Mouse (Mus musculus) brain, adult 2 months (tissue): ENCODE results near the gene Rtn4rl1.
A peak's percentile ranks its signal among the peaks of the same experiment; 100 is the strongest.
"Not testable (repeated sequence)": the region's sequence is repeated elsewhere in the genome, so short reads cannot be mapped to it uniquely, and the experiment has no call there.

Experiments
- DNase-seq: peaks from one replicate; pipeline ENCODE4 v3.0.0; 2011; ENCODE audit warnings: low read depth, low spot score

The Rtn4rl1 gene

GRCm38 (mm10) chr11:75294862-75295261 is 101.3 kb downstream of the Rtn4rl1 start:
- DNase-seq = peak; percentile 61

DNA sequence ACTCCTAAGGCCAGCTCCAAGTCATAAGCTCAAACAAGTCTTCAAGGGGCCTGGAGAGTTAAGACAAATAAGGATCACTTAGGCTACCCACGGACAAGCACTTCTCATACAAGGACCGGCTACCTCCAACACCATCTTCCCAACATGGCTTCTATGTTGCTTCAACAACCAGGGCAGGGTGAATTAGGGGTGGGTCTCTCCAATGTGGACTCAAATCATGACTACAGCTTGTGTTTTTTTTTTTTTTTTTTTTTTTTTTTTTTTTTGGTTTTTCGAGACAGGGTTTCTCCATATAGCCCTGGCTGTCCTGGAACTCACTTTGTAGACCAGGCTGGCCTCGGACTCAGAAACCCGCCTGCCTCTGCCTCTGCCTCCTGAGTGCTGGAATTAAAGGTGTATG is 102.0 kb downstream of the Rtn4rl1 start:
- not testable (repeated sequence) for DNase-seq

- peak; percentile 82 for DNase-seq
These were observed 102.9 kb downstream of the Rtn4rl1 start for GRCm38 (mm10) chr11:75296406-75297005.

DNA sequence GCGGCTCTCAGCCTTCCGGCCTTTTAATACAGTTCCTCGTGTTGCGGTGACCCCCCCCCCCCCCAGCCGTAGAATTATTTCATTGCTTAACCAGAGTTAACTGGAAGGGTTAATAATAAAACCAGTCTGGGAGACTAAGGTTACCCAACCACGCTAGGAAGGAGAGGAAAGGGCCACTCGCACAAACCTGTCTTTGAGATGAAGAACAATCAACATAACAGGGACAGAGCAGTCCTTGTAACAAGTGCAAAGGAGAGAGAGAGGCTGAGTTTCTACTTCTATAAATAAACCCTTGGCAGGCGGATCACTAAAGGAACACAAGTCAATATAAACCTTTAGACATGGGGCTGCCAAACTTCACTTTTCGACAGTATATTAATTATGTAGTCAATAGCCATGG is 104.0 kb downstream of the Rtn4rl1 start:
- DNase-seq = no peak

- no peak for DNase-seq
These were observed 104.9 kb downstream of the Rtn4rl1 start for GRCm38 (mm10) chr11:75298491-75298890.

GRCm38 (mm10) chr11:75299786-75300185 is 106.2 kb downstream of the Rtn4rl1 start:
- DNase-seq = no peak

- DNase-seq = no peak
These were observed 107.4 kb downstream of the Rtn4rl1 start for GRCm38 (mm10) chr11:75300954-75301353.

DNA sequence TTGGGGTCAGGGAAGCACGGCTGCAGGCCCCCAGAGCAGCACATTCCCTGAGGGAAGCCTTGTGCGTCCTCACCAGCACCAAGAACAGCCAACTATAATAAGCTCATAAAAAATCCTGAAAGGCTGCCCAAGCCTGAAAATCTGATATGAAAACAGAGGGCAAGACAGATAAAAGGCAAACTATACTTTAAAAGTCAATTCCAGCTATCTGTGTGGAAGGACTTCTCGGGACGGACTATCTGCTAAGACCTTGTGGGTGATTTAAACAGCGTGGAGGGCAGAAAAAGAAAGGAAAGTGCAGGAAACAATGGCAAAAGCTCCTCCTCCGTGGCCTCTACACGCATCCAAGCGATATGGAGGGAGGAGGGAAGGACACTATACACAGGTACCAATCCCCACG is 111.2 kb downstream of the Rtn4rl1 start:
- no peak for DNase-seq

DNA sequence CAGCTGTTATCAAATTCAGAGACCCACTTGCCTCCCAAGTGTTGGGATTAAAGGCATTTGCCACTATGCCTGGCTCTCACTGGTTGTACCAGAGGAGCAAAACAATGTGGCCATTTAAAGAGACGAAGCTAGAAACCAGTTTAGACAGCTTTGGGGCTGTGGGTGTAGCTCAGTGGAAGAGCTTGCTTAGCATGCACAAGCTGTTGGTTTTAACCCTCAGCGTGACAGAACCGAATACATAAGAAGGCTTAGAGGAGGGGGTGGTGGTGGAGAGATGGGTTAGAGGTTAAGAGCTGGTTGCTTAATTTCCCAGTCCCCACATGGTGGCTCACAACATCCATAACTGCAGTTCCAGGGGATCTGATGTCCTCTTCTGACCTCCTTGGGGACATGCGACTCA is 115.1 kb downstream of the Rtn4rl1 start:
- DNase-seq = peak; percentile 51

- DNase-seq = no peak
These were observed 117.2 kb downstream of the Rtn4rl1 start for GRCm38 (mm10) chr11:75310813-75311212.

DNA sequence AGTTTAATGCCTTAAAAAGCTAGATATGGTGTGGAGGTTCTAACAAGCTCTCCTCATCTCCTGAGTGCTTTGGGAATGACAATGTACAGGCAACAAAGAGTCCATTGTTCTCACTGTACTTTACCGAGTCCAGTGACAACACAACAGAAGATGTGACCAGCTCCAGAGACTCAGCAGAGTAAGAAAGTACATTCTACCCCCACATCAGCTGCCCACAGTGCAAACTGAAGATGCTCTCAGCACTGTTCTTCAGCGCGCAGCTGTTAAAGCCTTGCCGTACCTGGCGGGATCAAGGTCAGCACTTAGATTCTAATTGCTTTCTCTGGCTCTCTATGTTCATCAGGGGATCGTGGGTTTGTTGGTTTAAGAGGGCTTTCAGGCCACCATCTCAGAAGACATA is 118.2 kb downstream of the Rtn4rl1 start:
- DNase-seq = peak; percentile 43

DNA sequence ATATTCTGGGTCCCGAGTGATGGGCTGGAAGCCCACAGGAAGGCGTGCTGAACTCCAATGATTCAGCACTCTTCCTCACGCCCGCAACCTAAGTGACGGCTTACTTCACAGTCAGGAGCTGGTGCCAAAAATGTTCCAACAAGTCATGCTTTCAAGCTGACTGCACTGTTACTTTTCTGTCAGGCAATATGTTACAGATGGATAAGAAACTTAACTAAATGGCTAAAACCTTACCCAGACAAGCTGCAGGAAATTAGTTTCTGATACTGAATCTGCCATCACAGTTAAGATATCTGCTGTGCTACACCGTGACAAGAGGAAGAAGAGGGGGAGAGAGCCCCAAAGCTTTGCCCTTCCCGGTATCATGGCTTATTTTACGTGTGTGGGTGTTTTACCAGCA is 120.3 kb downstream of the Rtn4rl1 start:
- peak; percentile 86 for DNase-seq
